Mouse (Mus musculus): ENCODE results near the gene Ptpn12. TPM values are rescaled to one million over a fixed set of nuclear protein-coding genes. Genes with fewer than 3 reads are reported as not detected.

Ptpn12 gene
- polyA plus RNA-seq, 1 experiment from 2014 or later: 22.5 TPM

DNA sequence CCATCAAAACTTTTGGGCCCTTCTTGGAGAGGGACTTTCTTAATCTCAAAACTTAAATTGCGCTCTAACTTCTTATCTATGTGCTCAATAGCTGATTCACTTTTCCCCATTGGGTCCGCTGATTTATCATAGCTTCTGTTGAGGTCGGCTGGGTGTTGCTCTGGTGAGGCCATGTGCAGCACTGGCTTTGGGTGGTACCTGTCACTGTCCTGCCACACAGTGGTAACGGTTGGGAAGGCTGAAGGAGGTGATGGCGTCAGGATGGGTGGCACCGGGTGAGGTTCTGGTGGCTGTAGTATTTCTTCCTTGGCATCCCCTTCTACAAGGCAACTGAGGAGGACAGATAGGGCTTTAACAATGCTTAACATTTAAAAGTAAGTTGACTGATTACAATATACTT is 57.3 kb downstream of the Ptpn12 start:
- WGBS (ENCODE audit: insufficient replicate concordance): 89% methylated on average over 6 of the region's 6 CpGs
- ATAC-seq (replicated peaks; ENCODE audit: insufficient number of reproducible peaks, low FRiP score, low TSS enrichment): no peak
- no peak overlapping the region for H3K4me2 ChIP-seq
- no peak overlapping the region for H3K4me3 ChIP-seq (ENCODE audit: low read depth, low read length)
- H3K9me3 ChIP-seq (replicated peaks; ENCODE audit: control insufficient read depth, low read length): no peaks in the 10 kb centered on the region; the same call in 1 of the 2 replicates
- H3K9ac ChIP-seq (ENCODE audit: low read depth, low read length): no peak overlapping the region
- no peaks in the 10 kb centered on the region for H3K4me1 ChIP-seq (ENCODE audit: control insufficient read depth, insufficient read depth, low read length)
- no peak overlapping the region for H3K27ac ChIP-seq (ENCODE audit: low read depth, low read length)
- H3K27me3 ChIP-seq (ENCODE audit: control insufficient read depth, insufficient read depth, low read length): no peaks in the 10 kb centered on the region
- H3K36me3 ChIP-seq (ENCODE audit: control insufficient read depth, insufficient read depth, low read length): peaks cover 44% of the 10 kb centered on the region

DNA sequence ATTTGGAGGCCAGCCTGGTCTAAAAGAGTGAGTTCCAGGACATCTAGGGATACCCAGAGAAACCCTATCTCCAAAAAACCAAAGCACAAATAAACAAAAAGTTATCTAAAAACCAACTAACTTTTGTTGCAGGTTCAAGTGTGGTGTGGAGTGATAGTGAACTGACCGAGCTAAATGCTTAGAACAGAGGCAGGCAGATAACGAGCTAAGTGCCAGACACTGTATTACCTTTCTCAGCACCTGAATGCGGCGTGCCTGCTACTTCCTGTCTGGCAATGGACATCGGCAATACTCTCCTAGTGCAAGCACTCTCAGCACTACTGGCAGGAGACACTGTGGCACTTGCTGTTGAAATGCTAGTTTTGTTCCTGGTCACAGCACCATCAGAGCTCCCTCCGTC is 58.2 kb downstream of the Ptpn12 start:
- no peaks in the 10 kb centered on the region for H3K27me3 ChIP-seq (ENCODE audit: control insufficient read depth, insufficient read depth, low read length)
- no peak for ATAC-seq (replicated peaks; ENCODE audit: insufficient number of reproducible peaks, low FRiP score, low TSS enrichment)
- H3K27ac ChIP-seq (ENCODE audit: low read depth, low read length): no peak overlapping the region
- H3K9me3 ChIP-seq (replicated peaks; ENCODE audit: control insufficient read depth, low read length): no peaks in the 10 kb centered on the region; the same call in 1 of the 2 replicates
- H3K9ac ChIP-seq (ENCODE audit: low read depth, low read length): no peak overlapping the region
- peaks cover 44% of the 10 kb centered on the region for H3K36me3 ChIP-seq (ENCODE audit: control insufficient read depth, insufficient read depth, low read length)
- H3K4me1 ChIP-seq (ENCODE audit: control insufficient read depth, insufficient read depth, low read length): no peaks in the 10 kb centered on the region
- H3K4me2 ChIP-seq: no peak overlapping the region
- H3K4me3 ChIP-seq (ENCODE audit: low read depth, low read length): no peak overlapping the region
- WGBS (ENCODE audit: insufficient replicate concordance): 78% methylated on average over 6 of the region's 6 CpGs

DNA sequence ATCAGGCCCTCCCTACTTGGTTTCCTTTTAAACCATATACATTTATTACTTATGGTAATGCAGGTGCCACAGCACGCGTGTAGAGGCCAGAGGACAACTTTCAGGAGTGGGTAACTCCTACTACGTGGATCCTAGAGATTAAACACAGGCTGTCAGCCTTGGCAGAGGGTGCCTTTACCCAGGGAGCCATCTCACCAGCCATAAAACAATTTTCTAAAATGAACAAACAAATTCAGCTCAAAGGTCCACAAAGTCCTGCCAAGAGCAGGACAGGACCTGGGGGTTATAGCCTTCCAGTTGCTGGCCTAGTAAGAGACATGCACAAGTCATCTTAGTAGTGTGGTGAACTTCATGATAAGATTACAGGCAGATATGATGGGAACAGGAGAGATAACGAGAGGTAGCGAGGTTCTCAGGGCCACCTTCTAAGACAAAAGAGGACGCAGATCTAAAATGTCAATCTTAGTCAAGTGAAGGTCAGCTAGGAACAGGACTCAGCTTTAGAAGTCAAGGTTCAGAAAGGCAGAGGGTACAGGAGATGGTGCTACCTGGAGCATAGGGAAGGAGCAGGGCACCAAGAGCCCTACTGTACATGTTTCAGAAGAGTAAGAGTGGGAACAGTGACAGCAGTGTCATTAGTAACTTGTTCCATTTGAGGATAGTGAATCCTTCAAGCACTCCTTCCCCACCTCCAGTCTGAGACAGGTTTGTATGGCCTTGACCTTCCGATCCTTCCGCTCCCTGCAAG is 65.5 kb downstream of the Ptpn12 start:
- no peak for ATAC-seq (replicated peaks; ENCODE audit: insufficient number of reproducible peaks, low FRiP score, low TSS enrichment)
- WGBS (ENCODE audit: insufficient replicate concordance): 89% methylated on average over 8 of the region's 8 CpGs
- no peaks in the 10 kb centered on the region for H3K9me3 ChIP-seq (replicated peaks; ENCODE audit: control insufficient read depth, low read length)
- H3K9ac ChIP-seq (ENCODE audit: low read depth, low read length): no peak overlapping the region
- no peak overlapping the region for H3K4me2 ChIP-seq
- peaks cover 22% of the 10 kb centered on the region for H3K36me3 ChIP-seq (ENCODE audit: control insufficient read depth, insufficient read depth, low read length)
- H3K27ac ChIP-seq (ENCODE audit: low read depth, low read length): no peak overlapping the region
- H3K4me1 ChIP-seq (ENCODE audit: control insufficient read depth, insufficient read depth, low read length): no peaks in the 10 kb centered on the region
- no peak overlapping the region for H3K4me3 ChIP-seq (ENCODE audit: low read depth, low read length)
- H3K27me3 ChIP-seq (ENCODE audit: control insufficient read depth, insufficient read depth, low read length): no peaks in the 10 kb centered on the region

DNA sequence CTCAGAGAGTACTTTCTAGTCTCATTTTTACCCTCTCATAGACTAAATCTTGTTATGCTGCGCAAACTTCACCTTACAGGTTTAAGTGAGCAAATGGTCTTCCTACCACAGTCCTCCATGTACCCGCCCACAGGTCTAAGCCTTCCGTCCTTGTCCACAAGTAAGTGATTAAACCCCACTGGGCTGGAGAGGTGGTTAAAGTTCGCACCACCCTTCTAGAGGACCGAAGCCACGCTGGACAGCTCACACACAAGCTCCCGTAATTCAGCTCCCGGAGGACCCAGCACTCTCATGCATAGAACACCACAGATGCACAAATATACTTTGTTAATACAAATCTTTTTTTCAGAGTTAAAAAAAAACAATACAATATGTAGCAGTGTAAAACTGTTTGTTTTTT is 69.4 kb downstream of the Ptpn12 start:
- Histone ChIP-seq H3K9ac (ENCODE audit: low read depth, low read length) (no peak overlapping the region), H3K27me3 (ENCODE audit: control insufficient read depth, insufficient read depth, low read length) (no peaks in the 10 kb centered on the region), H3K4me2 (no peak overlapping the region), H3K36me3 (ENCODE audit: control insufficient read depth, insufficient read depth, low read length) (peaks cover 21% of the 10 kb centered on the region), H3K9me3 (replicated peaks; ENCODE audit: control insufficient read depth, low read length) (no peaks in the 10 kb centered on the region; the same call in 1 of the 2 replicates), H3K27ac (ENCODE audit: low read depth, low read length) (no peak overlapping the region), H3K4me1 (ENCODE audit: control insufficient read depth, insufficient read depth, low read length) (no peaks in the 10 kb centered on the region), H3K4me3 (ENCODE audit: low read depth, low read length) (no peak overlapping the region)
- no peak for ATAC-seq (replicated peaks; ENCODE audit: insufficient number of reproducible peaks, low FRiP score, low TSS enrichment)
- 93% methylated on average over 8 of the region's 8 CpGs for WGBS (ENCODE audit: insufficient replicate concordance)

DNA sequence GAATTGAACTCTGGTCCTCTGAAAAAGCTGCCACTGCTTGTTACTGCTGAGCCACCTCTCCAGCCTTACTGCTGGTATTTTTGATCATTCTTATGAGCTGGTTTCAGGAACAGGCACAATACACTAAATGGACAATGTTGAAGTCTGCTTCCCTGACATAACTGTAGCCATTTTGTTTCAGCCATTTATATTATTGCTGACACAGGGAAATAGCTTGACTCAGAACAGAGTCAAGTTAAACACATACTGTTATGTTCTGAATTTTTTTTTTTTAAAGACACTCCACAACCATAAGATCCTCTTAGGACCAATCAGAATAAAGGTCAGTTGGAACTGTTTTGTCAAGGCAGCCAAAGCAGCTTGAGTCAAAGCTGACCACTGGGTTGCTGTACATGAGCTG is 72.2 kb downstream of the Ptpn12 start:
- Histone ChIP-seq H3K27ac (ENCODE audit: low read depth, low read length) (no peak overlapping the region), H3K4me2 (no peak overlapping the region), H3K9me3 (replicated peaks; ENCODE audit: control insufficient read depth, low read length) (no peaks in the 10 kb centered on the region; the same call in 1 of the 2 replicates), H3K4me1 (ENCODE audit: control insufficient read depth, insufficient read depth, low read length) (no peaks in the 10 kb centered on the region), H3K36me3 (ENCODE audit: control insufficient read depth, insufficient read depth, low read length) (peaks cover 12% of the 10 kb centered on the region), H3K4me3 (ENCODE audit: low read depth, low read length) (no peak overlapping the region), H3K27me3 (ENCODE audit: control insufficient read depth, insufficient read depth, low read length) (no peaks in the 10 kb centered on the region), H3K9ac (ENCODE audit: low read depth, low read length) (no peak overlapping the region)
- no peak for ATAC-seq (replicated peaks; ENCODE audit: insufficient number of reproducible peaks, low FRiP score, low TSS enrichment)

DNA sequence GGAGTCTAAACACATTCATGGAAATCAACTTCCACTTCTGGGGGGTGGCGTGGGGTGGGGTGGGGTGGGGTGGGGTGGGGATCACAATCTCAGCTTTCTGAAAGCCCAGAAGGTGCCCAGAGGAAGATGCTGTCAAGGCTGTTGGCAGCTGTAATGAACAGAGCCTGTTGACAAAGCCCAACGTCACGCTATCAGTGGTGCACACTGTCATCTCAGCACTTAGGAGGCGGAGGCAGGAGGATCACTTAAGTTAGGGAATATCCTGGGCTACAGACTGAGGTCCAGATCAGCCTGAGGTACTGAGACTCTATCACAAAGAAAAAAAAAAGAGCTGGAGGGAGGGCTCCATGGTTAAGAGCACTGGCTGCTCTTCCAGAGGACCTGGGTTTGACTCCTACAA is 81.0 kb downstream of the Ptpn12 start:
- Histone ChIP-seq H3K27ac (ENCODE audit: low read depth, low read length) (no peak overlapping the region), H3K36me3 (ENCODE audit: control insufficient read depth, insufficient read depth, low read length) (no peaks in the 10 kb centered on the region), H3K27me3 (ENCODE audit: control insufficient read depth, insufficient read depth, low read length) (no peaks in the 10 kb centered on the region), H3K4me3 (ENCODE audit: low read depth, low read length) (no peak overlapping the region), H3K9ac (ENCODE audit: low read depth, low read length) (no peak overlapping the region), H3K9me3 (replicated peaks; ENCODE audit: control insufficient read depth, low read length) (no peaks in the 10 kb centered on the region), H3K4me1 (ENCODE audit: control insufficient read depth, insufficient read depth, low read length) (no peaks in the 10 kb centered on the region), H3K4me2 (no peak overlapping the region)
- ATAC-seq (replicated peaks; ENCODE audit: insufficient number of reproducible peaks, low FRiP score, low TSS enrichment): no peak
- WGBS (ENCODE audit: insufficient replicate concordance): 55% methylated on average over 4 of the region's 4 CpGs

DNA sequence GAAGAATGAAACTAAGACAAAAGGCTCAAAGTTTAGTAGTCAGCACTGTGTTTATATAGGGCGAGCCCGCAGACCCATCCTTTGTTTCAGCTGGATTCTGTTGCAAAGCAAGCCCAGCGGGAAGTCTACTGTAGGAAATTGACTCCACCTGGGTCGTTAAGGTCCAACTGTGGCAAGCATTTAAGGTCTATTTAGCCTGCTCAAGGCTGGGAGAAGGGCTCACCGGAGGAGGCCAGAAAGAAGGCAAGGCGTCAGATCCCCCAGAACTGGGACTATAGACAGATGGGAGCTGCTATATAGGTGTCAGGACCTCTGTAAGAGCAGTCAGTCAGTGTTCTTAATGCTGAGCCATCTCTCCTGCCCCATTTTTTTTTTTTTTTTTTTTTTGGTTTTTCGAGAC is 81.7 kb downstream of the Ptpn12 start:
- no peaks in the 10 kb centered on the region for H3K4me1 ChIP-seq (ENCODE audit: control insufficient read depth, insufficient read depth, low read length)
- WGBS (ENCODE audit: insufficient replicate concordance): 40% methylated on average over 6 of the region's 7 CpGs
- H3K9me3 ChIP-seq (replicated peaks; ENCODE audit: control insufficient read depth, low read length): no peaks in the 10 kb centered on the region
- H3K27me3 ChIP-seq (ENCODE audit: control insufficient read depth, insufficient read depth, low read length): no peaks in the 10 kb centered on the region
- no peak overlapping the region for H3K9ac ChIP-seq (ENCODE audit: low read depth, low read length)
- H3K4me2 ChIP-seq: no peak overlapping the region
- ATAC-seq (replicated peaks; ENCODE audit: insufficient number of reproducible peaks, low FRiP score, low TSS enrichment): no peak
- H3K4me3 ChIP-seq (ENCODE audit: low read depth, low read length): no peak overlapping the region
- no peak overlapping the region for H3K27ac ChIP-seq (ENCODE audit: low read depth, low read length)
- no peaks in the 10 kb centered on the region for H3K36me3 ChIP-seq (ENCODE audit: control insufficient read depth, insufficient read depth, low read length)

DNA sequence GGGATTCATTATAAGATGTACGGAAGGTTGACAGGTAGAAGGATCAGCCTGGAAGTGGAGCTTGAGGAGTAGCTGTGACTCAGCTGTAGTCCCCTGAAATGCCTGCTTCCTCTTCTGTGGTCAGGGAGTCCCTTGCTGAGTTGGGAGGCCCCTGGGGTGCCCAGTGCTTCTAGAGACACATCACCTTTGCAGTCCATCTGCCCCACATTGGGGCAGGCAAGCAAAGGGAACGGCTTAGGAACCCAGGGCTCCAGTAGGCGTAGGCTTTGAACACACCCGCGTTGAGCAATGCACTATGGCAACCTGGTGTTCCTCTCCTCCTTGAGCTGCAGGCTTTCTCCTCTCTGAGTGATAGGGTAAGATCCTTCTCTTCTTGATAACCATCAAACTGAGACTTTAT is 82.6 kb downstream of the Ptpn12 start:
- Histone ChIP-seq H3K4me2 (no peak overlapping the region), H3K27ac (ENCODE audit: low read depth, low read length) (no peak overlapping the region), H3K4me1 (ENCODE audit: control insufficient read depth, insufficient read depth, low read length) (peaks cover 2% of the 10 kb centered on the region; the same call in 1 of the 2 replicates), H3K27me3 (ENCODE audit: control insufficient read depth, insufficient read depth, low read length) (no peaks in the 10 kb centered on the region), H3K9me3 (replicated peaks; ENCODE audit: control insufficient read depth, low read length) (no peaks in the 10 kb centered on the region), H3K4me3 (ENCODE audit: low read depth, low read length) (no peak overlapping the region), H3K36me3 (ENCODE audit: control insufficient read depth, insufficient read depth, low read length) (no peaks in the 10 kb centered on the region), H3K9ac (ENCODE audit: low read depth, low read length) (no peak overlapping the region)
- no peak for ATAC-seq (replicated peaks; ENCODE audit: insufficient number of reproducible peaks, low FRiP score, low TSS enrichment)
- WGBS (ENCODE audit: insufficient replicate concordance): 62% methylated on average over 5 of the region's 5 CpGs

DNA sequence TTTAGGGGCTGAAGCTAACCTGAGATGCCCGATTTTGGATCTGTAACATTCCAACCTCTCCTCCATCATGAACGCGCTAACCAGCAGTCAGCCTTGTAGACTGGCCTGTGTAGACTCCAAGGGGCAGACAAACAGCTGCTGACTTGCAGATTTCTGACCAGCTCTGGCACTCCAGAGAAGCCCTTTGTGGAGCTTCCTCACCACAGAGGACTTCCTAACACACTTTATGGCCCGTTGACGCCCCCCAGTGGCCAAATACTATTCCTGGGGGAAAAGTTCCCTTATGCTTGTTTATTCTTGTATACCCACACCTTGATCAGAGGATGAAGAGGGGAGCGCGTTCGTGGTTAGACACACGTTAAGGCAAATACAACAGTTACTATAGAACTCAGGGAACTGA is 86.7 kb downstream of the Ptpn12 start:
- no peaks in the 10 kb centered on the region for H3K9me3 ChIP-seq (replicated peaks; ENCODE audit: control insufficient read depth, low read length)
- H3K9ac ChIP-seq (ENCODE audit: low read depth, low read length): no peak overlapping the region
- no peaks in the 10 kb centered on the region for H3K27me3 ChIP-seq (ENCODE audit: control insufficient read depth, insufficient read depth, low read length)
- no peak overlapping the region for H3K27ac ChIP-seq (ENCODE audit: low read depth, low read length)
- H3K4me1 ChIP-seq (ENCODE audit: control insufficient read depth, insufficient read depth, low read length): peaks cover 4% of the 10 kb centered on the region; the same call in 1 of the 2 replicates
- 46% methylated on average over 9 of the region's 9 CpGs for WGBS (ENCODE audit: insufficient replicate concordance)
- no peak overlapping the region for H3K4me3 ChIP-seq (ENCODE audit: low read depth, low read length)
- no peak for ATAC-seq (replicated peaks; ENCODE audit: insufficient number of reproducible peaks, low FRiP score, low TSS enrichment)
- H3K36me3 ChIP-seq (ENCODE audit: control insufficient read depth, insufficient read depth, low read length): no peaks in the 10 kb centered on the region
- no peak overlapping the region for H3K4me2 ChIP-seq

All from heart, embryonic 11.5 days (tissue).